Mouse (Mus musculus) neural tube, embryonic 10.5 days (tissue): ENCODE data around the gene Skint9.
"Not testable (repeated sequence)": the region's sequence is repeated elsewhere in the genome, so short reads cannot be mapped to it uniquely, and the experiment has no call there.

ENCODE experiments used
- DNase-seq: peaks from one replicate; pipeline ENCODE4 v3.0.0-alpha.2; 2017; ENCODE audit warnings: low spot score; ENCODE audit errors: extremely low spot score

The Skint9 gene

DNA sequence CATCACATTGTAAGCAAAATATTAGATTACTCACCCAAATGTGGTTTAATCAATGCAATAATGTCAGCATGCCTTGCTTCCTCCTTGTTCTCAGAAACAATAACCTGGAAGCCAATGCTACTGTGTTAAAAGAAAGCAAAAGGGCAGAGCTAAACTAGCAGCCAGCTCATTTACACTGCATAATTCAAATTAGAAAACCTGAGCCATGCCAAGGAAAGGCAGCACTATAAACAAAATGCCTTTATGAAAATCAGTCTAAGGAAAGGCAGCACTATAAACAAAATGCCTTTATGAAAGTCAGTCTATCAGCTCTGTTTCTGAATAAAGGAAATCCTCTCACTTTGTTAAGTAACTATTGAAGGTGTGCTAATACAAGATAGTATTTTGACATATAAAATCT, at the start of gene Skint9:
Gene Skint9, minus strand, starts transcription at position 101 of the 400 bp plus-strand sequence.
- no peak for DNase-seq

- DNase-seq, result no peak
These were observed 1.1 kb downstream of the Skint9 start for GRCm38 (mm10) chr4:112432685-112433084.

GRCm38 (mm10) chr4:112432223-112432622, 1.6 kb downstream of the Skint9 start:
- DNase-seq, result no peak

DNA sequence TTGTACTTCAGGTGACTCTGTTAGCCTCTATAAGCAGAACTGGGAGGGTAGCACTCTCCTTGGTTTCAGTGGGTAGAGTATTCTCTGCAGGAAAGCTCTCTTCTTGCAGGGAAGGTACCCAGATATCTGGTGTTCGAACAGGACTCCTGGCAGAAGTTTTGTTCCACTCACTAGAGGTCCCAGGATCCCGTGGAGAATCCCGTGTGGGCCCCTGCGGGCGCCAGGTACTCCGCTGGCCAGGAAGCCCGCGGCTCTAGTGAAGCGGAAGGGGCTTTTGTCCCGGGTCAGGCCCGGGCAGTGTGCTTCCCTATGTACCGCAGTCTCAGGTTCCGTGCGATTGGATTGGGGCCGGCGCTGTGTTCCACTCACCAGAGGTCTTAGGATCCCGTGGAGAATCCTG, 84.7 kb downstream of the Skint9 start:
- DNase-seq, result not testable (repeated sequence)
